Mouse (Mus musculus): Measurements from ENCODE around the gene Cask.

- TF ChIP-seq CTCF (conservative IDR thresholded peaks at IDR 0.05; ENCODE audit: low read length), result no peak
- TF ChIP-seq POU5F1 (IDR thresholded peaks at IDR 0.05; ENCODE audit: borderline replicate concordance, low read length), result no peak
These were observed 375.8 kb downstream of the Cask start for GRCm38 (mm10) chrX:13475382-13475781.
